Mouse (Mus musculus): ENCODE data around the gene Chpf2. TPM values are rescaled to one million over a fixed set of nuclear protein-coding genes. Genes with fewer than 3 reads are reported as not detected.
"Not testable (repeated sequence)": the region's sequence is repeated elsewhere in the genome, so short reads cannot be mapped to it uniquely, and the experiment has no call there.

Chpf2 gene
- total RNA-seq (2021), result 40.7 and 66.4 TPM in 2 replicates
- long read RNA-seq, full-length matches to known transcripts, result 57 of 73 reads
- long read RNA-seq, partial matches to known transcripts, result 4 of 73 reads
- long read RNA-seq, other reads (novel, unspliced or antisense), result 12 of 73 reads

DNA sequence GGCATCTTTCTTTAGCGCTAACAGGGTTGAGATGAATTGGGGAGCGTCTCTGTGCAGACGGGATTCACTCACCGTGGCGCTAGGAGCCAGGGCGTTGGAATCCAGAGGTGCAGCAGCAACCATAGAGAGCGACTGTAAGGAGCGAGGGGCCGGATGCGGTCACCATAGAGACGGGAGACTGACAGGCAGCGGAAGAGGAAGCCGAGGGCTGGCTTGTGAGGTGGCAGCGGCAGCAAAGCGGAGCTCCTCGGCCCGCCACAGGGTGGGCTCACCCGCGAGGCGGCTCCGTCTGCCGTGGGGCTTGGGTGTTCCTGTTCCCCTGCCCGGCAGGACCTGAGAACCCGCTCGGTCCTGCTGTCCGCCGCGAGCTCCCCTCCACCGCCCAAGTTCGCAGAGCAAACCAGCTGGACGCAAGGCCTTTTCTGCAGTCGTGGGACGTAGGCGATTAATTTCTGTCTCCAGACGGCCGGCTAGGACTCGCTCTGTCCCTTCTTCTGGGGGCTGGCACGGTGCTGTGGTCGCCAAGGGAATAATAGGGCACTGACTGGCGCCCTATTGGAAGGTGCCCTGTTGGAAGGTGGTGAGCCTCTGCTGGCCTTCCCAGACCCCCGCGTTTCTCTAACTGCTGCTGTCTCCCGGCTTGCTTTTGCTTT, at the start of gene Chpf2:
TSS of gene Chpf2 (plus strand) at position 195 of the 653 bp plus-strand sequence.
- DNase-seq, result peak; percentile 79

DNA sequence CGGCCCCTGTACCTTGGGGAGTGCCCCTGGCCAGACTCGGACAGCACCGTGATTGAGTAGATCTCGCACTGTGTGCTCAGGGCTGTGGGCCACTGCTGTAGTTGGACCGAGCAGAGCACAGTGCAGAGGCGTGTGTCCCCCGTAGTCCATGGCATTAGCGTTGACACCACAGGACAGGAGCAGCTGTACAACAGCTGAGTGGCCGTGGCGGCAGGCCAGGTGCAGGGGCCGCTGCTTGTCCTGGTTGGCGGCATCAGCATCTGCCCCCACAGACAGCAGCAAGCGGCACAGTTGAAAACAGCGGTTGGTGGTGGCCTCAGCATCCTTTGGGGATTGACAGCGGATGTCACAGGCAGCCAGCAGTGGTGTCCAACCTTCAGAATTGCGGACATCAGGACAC, 48.9 kb upstream of the Chpf2 start:
- DNase-seq, result no peak

DNA sequence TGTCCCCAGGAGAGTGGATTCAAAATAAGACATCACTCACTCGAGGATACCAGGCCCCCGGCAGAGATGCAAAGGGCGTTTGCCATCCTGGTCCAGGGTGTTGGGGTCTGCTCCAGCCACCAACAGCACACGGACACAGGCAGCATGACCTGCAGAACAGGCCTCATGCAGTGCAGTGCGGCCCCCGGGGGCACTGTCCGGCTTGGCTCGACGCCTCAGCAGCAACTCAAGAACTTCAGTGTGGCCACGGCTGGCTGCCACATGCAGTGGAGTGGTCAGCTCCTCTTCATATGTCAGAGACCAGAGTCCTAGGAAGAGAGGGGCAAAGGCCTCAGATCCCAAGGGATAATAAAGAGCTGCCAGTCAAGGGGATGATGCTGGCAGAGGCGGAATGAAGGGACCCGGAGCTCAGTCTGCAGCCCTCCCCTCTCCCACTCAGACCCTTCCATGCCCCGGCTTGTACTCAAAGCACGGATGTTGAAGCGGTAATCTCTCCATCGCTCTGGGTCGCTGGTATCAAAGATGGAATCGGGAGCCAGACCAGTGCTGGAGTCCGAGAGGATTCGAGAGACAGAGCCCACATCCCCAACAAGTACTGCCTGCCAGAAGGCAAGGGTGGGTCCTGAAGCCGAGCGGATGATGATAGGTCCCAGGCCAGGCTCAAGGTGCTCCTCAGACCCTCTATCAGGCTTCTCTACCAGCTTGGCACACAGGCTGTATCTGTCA, 46.8 kb upstream of the Chpf2 start:
- DNase-seq, result no peak

DNA sequence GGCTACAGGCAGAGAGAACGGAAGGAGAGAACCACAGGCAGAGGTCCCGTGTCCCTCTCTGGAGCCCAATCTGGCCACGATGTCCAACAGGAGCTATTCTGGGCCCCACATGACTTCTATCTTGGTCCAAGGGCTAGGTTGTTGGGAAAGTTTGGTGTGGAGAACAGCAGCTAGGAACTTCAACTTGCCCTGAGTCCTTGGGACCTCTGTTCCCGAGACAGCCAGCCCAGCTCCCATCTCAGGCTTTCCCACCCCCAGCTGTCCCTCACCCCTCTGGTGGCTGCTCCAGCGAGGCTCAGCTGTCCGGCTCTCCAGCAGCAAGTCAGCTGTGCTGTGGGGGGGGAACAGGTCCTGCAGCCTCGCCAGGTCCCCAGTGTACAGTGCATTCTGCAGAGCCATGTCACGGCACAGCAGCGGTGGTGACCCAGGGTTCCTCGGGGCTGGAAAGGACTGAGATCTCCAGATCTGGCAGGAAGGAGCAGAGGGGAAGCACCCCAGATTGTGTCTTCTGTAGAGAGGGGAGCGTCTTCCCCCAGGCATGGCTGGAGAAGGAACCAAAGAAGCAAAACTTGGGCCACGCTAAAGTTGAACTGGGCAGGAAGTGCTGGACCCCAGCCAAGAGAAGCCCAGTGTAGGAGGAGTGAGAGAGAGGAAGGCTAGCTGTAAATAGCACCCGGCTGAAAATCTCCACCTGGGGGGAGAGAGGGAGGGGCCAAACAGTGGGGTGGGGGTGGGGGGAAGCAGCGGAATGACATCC, 46.0 kb upstream of the Chpf2 start, which contains the start of gene Asb10:
TSS of gene Asb10 (minus strand) at position 592 of the 757 bp plus-strand sequence.
- DNase-seq, result peak; percentile 57

GRCm38 (mm10) chr5:24541144-24541569, 45.4 kb upstream of the Chpf2 start:
- DNase-seq, result no peak

DNA sequence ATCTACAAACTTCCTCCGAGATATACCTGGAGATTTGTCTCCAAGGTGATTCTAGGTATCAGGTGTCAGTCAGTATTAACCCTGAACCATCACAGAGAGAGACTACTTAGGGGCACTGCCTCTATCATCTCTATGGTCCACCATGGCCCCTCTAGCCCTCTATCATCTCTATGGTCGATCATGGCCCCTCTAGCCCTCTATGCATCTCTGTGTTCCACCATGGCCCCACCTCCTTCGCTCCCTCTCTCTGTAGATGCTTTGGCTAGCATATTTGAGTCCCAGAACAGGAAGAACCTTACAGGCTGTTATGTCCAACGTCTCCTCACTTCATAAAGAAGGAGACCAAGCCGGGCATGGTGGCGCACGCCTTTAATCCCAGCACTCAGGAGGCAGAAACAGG, 43.9 kb upstream of the Chpf2 start:
- DNase-seq, result no peak

- no peak for DNase-seq
Measured at GRCm38 (mm10) chr5:24550598-24551316, 35.8 kb upstream of the Chpf2 start.

DNA sequence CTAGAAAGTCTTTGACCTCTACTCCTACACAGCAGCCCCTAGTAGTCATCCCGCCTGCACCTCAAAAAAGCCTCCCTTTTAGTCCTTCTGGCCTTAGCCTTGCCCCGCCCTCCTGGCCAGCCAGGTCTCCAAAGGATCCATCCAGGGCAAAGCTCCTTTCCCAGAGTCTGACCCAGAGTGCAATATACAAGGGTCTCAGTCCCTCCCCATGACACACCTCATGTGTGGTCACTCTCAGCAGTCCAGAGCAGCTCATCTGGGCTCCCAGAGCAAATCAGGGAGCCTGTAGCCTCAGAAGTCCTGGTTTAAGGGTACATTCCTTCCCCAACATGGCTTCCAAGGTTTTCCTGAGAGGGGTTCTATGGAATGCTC, 35.2 kb upstream of the Chpf2 start:
- no peak for DNase-seq

DNA sequence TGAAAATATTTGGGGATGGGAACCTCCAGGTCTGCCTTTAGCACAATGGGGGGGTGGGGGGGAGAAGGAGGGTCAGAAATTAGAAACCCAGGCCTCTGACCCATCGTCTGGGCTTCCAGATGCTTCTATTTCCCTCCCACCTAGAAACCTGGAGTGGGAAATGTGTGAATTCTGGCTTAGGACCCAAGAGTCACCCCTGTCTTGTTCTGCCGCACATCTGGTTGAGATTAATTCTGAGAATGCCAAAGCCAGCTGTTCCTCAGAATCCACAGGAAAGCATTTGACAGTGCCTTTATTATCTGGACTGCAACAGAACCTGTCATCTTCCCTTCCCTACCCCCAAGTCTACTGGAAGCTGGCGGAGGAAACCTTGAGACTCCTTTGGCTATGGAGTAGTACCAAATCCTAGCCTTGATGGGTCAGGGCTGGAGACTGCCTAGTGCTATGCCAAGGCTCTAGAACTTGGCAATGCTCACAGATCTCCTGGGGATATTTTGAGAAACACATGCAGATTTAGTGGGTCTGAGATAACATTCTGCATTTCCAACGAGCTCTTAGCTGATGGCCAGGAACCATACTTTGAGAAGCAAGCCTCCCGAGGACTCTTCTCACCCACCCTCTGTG, 32.8 kb upstream of the Chpf2 start:
- DNase-seq, result no peak

- DNase-seq, result not testable (repeated sequence)
Measured at GRCm38 (mm10) chr5:24555335-24555734, 31.2 kb upstream of the Chpf2 start.

DNA sequence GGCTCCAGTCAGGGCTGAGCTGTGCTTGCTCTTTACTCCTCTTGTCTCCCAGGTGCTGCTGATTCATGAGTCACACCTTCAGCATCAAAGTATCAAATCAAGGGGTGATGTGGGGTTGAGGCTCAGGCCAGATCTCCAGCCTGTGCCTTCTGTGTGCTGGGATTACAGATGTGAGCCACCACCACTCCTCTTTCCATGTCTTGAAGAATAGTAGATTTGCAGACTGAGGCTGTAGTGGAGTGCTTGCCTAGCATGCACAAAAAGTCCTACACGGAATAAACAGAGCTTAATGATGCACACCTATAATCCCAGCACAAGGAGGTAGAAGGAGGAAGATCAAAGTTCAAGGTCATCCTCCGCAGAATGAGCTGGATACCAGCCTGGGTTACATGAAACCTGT, 29.8 kb upstream of the Chpf2 start, which contains the start of gene 4931409K22Rik:
TSS of gene 4931409K22Rik (minus strand) at position 101 of the 400 bp plus-strand sequence.
- DNase-seq, result no peak

- DNase-seq, result no peak
Measured at GRCm38 (mm10) chr5:24575948-24576347, 10.6 kb upstream of the Chpf2 start.

DNA sequence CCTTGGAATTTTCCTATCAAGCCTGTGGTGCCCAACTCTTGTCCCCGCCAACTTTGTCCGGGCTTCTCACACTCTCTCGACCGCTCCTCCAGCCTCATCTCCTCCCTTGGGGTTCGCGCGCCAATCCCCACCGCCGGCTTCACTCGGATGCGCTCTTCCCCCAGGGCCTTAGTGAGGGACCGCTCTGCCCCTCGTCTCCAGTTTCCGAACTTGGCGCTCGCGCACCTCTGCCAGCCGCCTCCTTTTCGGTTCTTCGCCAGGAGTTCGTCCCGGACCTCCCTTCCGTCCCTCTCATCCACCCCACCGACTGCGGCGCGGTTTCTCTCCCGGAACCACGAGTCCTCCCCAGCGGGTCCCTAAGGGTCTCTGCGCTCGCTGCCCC, 9.7 kb upstream of the Chpf2 start:
- no peak for DNase-seq

DNA sequence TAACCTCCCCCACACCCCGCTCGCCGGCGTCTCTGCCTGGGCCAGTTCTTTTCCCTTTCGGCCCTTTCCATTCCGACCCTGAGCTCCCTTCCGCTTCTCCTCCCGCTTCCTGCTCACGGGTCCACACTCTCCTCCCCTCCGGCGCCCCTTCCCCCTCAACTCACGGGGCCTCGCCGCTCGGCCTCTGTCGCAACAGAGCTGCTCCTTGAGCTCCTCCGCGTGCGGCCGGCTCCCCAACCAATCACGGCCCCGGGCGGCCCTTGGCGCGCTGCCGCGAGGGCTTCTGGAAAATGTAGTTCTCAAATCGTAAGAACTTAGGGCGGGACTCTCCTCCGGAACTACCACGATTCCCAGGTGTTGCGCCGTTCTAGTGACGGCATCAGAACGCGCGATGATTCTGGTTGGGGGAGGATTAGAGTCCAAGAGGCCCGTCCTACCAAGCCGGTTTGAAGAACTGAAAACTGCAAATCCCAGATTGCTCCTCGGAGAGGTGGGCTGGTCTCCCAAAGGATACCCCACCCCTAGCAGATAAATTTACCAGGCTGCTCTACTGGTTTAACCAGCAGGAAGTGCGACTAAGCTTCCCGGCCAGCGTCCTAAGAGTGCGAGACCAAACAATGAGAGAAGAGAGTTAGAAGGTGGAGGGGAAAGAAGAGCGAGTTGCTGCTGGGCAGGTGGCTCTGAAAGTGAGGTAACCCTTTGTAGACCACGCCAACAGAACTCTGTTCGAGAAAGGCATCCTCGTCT, 9.2 kb upstream of the Chpf2 start, which contains the start of gene Abcf2:
TSS of gene Abcf2 (minus strand) at position 285 of the 747 bp plus-strand sequence.
- peak; percentile 99 for DNase-seq

DNA sequence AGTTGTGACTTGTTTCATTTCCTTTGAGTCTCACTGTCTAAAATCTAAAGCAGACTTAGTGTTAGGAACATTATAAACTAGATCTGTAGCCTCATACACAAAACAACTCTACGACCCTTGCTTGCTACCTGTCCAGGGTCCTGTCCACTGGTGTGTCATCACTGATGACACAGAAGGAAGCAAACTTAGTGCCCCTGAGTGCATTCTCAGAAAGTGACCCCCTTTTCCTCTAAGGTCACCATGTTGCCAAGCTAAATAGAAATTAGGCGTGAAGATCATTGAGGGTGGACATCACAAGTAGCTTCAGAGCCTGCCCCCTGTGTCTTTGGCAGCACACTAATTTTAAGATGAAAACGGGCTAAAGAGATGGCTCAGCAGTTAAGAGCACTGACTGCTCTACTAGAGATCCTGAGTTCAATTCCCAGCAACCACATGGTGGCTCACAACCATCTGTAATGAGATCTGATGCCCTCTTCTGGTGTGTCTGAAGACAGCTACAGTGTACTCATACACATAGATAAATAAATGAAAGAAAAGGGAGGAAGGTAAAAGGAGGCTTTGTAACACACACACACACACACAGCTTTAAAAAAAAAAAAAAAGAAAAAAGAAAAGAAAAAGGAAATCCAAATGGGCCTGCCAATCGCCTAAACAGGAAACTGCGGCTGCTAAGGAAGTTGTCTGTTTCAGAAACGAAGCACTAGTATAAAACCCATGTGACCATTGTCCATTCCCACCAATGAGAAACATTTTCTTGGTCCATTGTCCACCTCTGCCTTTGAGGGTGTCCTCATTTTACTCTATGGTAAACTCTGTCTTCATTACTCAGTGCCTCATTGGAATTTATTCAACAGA, 8.2 kb upstream of the Chpf2 start:
- DNase-seq, result no peak

DNA sequence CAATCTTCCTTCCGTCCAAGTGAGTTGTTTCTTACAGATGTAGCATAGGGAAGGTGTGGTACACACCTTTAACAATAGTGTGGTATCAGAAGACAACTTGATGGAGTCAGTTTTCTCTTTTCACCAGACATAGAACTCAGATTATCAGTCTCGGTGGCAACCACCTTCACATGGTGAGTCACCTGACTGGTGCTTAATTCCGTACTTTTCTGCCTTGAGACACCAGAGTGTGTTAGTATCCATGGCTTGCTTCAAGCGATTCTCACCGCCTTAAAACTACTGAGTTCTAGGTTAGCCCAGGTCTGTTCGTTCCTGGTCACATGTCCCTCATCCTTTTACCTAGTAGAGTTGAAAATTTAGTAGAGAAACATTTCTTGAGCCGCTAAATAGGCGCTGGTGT, 435 bp upstream of the Chpf2 start:
- no peak for DNase-seq

GRCm38 (mm10) chr5:24587200-24587577, 648 bp downstream of the Chpf2 start:
- DNase-seq, result no peak

- no peak for DNase-seq
Measured at GRCm38 (mm10) chr5:24589511-24590500, 3.3 kb downstream of the Chpf2 start.
